Mouse (Mus musculus) limb, embryonic 10.5 days (tissue): ENCODE results near the gene Serpinb12. TPM values are rescaled to one million over a fixed set of nuclear protein-coding genes. Genes with fewer than 3 reads are reported as not detected.
"Not testable (repeated sequence)": the region's sequence is repeated elsewhere in the genome, so short reads cannot be mapped to it uniquely, and the experiment has no call there.

Source experiments
- DNase-seq: peaks from one replicate; pipeline ENCODE4 v3.0.0-alpha.2; 2017; ENCODE audit warnings: low spot score
- H3K27ac ChIP-seq: fragments of 300-500 bp; sonication (generic); 2 replicates; pipeline ENCODE4 v1.5.1; 2016; ENCODE audit warnings: mild to moderate bottlenecking
- H3K27me3 ChIP-seq: fragments of 300-500 bp; sonication (generic); 2 replicates; pipeline ENCODE4 v1.6.1; 2016; ENCODE audit warnings: low read depth, mild to moderate bottlenecking; ENCODE audit not compliant: poor library complexity, severe bottlenecking
- H3K36me3 ChIP-seq: fragments of 300-500 bp; sonication (generic); 2 replicates; pipeline ENCODE4 v1.6.1; 2016; ENCODE audit warnings: mild to moderate bottlenecking, moderate library complexity
- H3K4me1 ChIP-seq: fragments of 300-500 bp; sonication (generic); 2 replicates; pipeline ENCODE4 v1.6.1; 2016
- H3K4me3 ChIP-seq: fragments of 300-500 bp; sonication (generic); 2 replicates; pipeline ENCODE4 v1.5.1; 2016; ENCODE audit warnings: mild to moderate bottlenecking, moderate library complexity
- H3K9me3 ChIP-seq: fragments of 300-500 bp; sonication (generic); replicated peaks from 2 replicates; pipeline ENCODE4 v1.6.1; 2016; ENCODE audit warnings: mild to moderate bottlenecking
- WGBS: fragments of 180-500 bp; shearing (Covaris S2); methylation state at CpG from one replicate; pipeline ENCODE4 v1.1.7; 2016; 5-methylcytosine and 5-hydroxymethylcytosine counted together
- polyA plus RNA-seq: library from polyadenylated mRNA; unstranded; fragments of >200 nt; fragmentation: Nextera tagmentation; extraction: Ambion mirVana; gene quantifications from 2 replicates; pipeline ENCODE4 v1.2.1, GENCODE M21; 2016

Serpinb12 gene
- polyA plus RNA-seq = not detected in 2 replicates

DNA sequence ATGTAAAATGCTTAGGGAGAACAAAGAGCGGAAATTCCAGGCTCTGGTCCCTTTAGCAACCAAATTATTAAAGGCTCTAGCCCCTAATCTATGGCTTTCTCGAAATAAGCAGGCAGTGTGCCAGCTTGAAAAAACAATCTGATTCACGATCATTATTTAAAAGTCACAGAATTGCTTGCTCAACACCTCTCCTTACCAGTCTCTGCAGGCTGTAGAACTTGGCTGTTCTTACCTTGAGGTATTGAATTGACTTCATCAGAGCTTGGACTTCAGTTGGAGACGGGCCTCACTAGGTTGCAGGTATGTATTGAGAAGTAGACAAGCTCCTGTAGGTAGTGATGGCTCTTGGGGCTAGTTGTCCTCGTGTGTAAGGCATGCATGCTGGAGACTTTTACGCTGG, at the start of gene Serpinb12:
Gene Serpinb12 (plus strand): TSS at position 185 of the 400 bp plus-strand sequence.
- DNase-seq = no peak
- Histone ChIP-seq H3K4me3 (no peak within 1 kb of the TSS), H3K9me3 (no peaks in the 10 kb centered on the region), H3K36me3 (no peaks in the 10 kb centered on the region), H3K4me1 (no peaks in the 10 kb centered on the region), H3K27me3 (no peaks in the 10 kb centered on the region), H3K27ac (no peak within 1 kb of the TSS)
- 88% methylated on average over 6 of the region's 6 CpGs for WGBS

DNA sequence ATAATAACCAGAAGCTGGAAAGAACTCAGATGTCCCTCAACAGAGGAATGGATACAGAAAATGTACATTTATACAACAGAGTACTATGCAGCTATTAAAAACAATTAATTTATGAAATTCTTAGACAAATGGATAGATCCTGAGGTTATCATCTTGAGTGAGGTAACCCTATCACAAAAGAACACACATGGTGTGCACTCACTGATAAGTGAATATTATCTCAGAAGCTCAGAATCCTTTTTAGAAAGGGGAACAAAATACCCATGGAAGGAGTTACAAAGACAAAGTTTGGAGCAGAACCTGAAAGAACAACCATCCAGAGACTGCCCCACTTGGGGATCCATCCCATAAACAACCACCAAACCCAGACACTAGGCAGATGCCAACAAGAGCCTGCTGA, 39.1 kb upstream of the Serpinb12 start:
- H3K4me3 ChIP-seq, H3K9me3 ChIP-seq, H3K27me3 ChIP-seq, H3K4me1 ChIP-seq, DNase-seq, H3K36me3 ChIP-seq, H3K27ac ChIP-seq: not testable (repeated sequence)

DNA sequence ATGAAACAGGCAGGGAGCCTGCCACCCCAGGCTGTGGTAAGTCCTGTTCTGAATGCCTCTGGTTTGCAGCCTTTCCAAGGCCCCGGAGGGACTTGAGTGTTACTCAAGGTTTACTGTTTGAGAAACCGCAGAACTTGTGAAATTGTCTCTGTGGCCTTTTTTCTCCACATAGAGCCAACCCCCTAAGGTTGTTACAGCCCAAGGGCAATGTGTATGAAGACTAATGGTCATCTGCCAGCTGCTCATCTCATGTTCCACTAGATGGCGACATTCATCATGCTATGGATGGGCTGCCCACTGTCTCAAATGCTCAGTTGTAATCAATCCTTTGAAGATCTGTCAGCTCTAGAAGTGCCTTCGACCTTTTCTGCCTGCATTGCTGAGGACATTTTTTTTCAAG, 32.8 kb upstream of the Serpinb12 start:
- H3K27me3 ChIP-seq = no peaks in the 10 kb centered on the region
- no peaks in the 10 kb centered on the region for H3K4me1 ChIP-seq
- no peak overlapping the region for H3K27ac ChIP-seq
- H3K4me3 ChIP-seq = no peak overlapping the region
- no peaks in the 10 kb centered on the region for H3K9me3 ChIP-seq
- H3K36me3 ChIP-seq = no peaks in the 10 kb centered on the region
- 36% methylated on average over 4 of the region's 4 CpGs for WGBS
- DNase-seq = no peak

DNA sequence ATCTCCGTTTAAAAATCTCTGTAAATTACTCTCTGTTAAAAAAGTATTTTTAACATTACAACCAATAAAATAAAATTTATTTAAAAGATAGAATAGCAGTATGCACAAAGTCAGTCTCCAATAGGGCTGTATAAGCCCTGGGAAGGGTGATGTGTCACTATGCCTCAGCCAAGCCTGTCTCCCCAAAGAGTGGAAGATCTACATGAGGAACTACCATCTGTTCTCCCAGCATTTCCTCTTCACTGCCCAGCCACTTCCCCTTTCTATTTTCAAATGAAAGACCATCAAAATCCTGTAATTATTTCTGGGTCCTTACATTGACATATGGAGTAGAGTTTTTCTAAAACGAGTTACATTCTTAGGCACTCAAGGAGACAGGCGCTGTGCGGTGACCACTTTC, 2.3 kb upstream of the Serpinb12 start:
- WGBS = 88% methylated on average over 4 of the region's 4 CpGs
- Histone ChIP-seq H3K4me3 (no peak overlapping the region), H3K9me3 (no peaks in the 10 kb centered on the region), H3K27me3 (no peaks in the 10 kb centered on the region), H3K27ac (no peak overlapping the region), H3K4me1 (no peaks in the 10 kb centered on the region), H3K36me3 (no peaks in the 10 kb centered on the region)
- DNase-seq = no peak

DNA sequence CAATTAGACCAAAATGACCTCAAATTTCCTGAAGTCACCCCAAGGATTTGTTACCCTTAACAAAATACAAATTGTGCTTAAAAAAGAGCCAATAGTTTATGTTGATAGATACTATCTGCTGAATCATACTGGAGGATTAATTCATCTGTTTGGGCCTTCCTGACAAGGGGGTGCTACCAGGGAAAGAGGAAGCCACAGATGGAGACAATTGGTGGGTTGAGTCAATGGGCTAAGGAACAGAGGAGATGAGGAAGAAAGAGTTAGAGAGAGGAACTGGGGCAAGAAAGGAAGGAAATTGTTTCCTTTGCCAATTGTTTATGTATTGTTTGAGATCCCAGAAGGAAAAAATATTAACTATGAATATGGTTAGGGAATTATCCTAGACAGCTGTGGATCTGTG, 591 bp upstream of the Serpinb12 start:
- H3K36me3 ChIP-seq = no peaks in the 10 kb centered on the region
- no peak overlapping the region for H3K27ac ChIP-seq
- H3K4me1 ChIP-seq = no peaks in the 10 kb centered on the region
- H3K4me3 ChIP-seq = no peak overlapping the region
- DNase-seq = no peak
- H3K27me3 ChIP-seq = no peaks in the 10 kb centered on the region
- no peaks in the 10 kb centered on the region for H3K9me3 ChIP-seq

DNA sequence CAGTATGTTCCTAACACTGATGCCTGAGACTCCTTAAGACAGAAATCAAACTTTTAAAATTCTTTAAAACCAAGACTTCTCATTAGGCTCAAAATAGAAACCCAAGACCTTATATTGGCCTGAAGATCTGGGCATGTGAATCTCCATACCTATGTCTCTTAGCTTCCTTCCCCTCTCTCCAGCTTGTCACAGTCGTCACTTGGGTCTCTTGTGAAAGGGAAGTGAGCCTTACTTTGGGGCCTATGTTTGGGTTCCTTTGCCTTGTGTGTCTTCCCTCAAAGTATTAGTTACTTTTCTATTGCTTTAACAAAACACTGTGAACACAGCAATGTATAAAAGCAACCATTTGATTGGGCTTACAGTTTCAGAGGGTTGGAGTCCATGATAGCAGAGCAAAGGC, 13.0 kb downstream of the Serpinb12 start:
- Histone ChIP-seq H3K36me3 (no peaks in the 10 kb centered on the region), H3K4me3 (no peak overlapping the region), H3K27me3 (no peaks in the 10 kb centered on the region), H3K27ac (no peak overlapping the region), H3K9me3 (no peaks in the 10 kb centered on the region), H3K4me1 (no peaks in the 10 kb centered on the region)
- no peak for DNase-seq
- 92% methylated on average over 1 of the region's 1 CpGs for WGBS

DNA sequence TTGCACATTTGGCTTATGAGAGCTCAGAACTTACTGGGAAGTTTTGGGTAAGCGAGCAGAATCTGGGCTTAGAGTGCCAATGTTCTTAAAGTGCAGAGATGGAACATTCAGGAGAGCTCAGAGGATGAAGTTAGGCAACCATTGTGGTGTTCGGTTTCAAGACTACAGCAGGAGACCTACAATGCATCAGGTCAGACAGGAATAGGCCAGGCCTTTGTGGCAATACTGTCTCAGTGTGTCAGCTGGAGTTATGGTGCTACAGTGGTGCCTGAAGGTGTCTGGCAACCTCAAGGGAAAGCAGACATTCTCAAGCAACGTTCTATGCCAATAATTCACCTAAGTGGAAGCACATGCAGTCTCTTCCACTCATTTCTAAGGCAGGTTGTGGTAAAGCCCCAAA, 25.7 kb downstream of the Serpinb12 start:
- Histone ChIP-seq H3K9me3 (no peaks in the 10 kb centered on the region), H3K27me3 (no peaks in the 10 kb centered on the region), H3K4me1 (no peaks in the 10 kb centered on the region), H3K4me3 (no peak overlapping the region), H3K36me3 (no peaks in the 10 kb centered on the region), H3K27ac (no peak overlapping the region)
- 71% methylated on average over 3 of the region's 3 CpGs for WGBS
- DNase-seq = no peak

DNA sequence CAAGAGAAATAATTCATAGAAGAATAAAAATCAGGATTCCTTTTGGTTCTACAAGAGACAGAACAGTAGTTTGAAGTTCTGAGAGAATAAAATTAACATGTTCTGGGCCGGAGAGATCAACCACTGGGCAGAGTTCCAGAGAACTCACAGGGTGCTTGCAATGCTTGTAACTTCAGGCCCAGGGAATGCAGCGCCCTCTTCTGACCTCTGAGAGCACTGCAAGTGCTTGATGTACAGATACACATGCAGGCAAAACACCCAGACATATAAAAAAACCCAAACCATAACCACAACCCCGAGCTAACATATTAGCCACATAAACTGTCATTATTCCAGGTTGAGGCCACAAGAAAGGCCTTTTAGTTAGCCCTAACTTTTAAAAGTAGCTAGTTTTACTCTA, 26.8 kb downstream of the Serpinb12 start:
- no peak overlapping the region for H3K27ac ChIP-seq
- H3K27me3 ChIP-seq = no peaks in the 10 kb centered on the region
- no peak overlapping the region for H3K4me3 ChIP-seq
- no peaks in the 10 kb centered on the region for H3K36me3 ChIP-seq
- 49% methylated on average over 3 of the region's 3 CpGs for WGBS
- H3K4me1 ChIP-seq = no peaks in the 10 kb centered on the region
- no peaks in the 10 kb centered on the region for H3K9me3 ChIP-seq
- DNase-seq = no peak

DNA sequence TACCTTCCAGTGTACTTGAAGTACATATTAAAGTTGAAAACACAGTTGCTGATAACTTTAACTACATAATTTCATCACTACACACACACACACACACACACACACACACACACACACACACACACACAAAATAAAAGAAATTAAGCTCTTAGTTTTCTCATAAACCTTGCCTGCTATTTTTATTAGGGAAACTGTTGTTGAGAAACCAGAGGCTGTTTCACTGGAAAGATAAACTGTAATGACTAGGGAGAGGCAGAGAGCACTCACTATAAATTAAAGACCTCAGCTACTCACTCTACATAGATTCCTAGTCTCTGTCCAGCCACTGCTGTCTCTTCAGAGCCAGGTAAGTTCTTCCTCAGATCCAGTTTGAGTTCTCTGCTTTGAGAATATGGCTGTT, 46.4 kb downstream of the Serpinb12 start, which contains the start of gene Serpinb13:
Gene Serpinb13 (plus strand): TSS at position 301 of the 400 bp plus-strand sequence.
- Histone ChIP-seq H3K36me3 (no peaks in the 10 kb centered on the region), H3K4me1 (0 out of 2 replicates have a peak, but pooled peaks cover 7% of the 10 kb centered on the region), H3K4me3 (no peak within 1 kb of the TSS), H3K27ac (no peak within 1 kb of the TSS), H3K27me3 (no peaks in the 10 kb centered on the region), H3K9me3 (no peaks in the 10 kb centered on the region)
- DNase-seq = no peak

DNA sequence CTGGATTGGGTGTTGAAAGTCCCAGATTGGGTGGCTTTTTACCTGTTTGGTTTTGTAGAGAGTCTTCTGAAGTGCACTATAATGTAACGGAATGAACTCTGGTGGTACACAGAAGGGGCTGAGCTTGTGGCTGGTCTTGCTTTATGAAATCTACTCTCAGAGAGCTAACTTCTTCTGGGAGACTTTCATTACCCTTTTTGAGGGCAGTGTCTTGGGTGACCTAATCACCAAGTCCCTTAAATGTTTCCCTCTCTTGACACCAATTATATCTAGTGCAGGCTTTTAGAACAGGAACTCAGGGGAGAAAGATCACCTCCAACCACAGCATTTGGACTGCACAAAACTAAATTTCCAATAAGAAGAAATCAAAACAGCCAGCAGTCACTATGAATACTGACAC, 48.8 kb downstream of the Serpinb12 start:
- Histone ChIP-seq H3K9me3 (no peaks in the 10 kb centered on the region), H3K4me1 (0 out of 2 replicates have a peak, but pooled peaks cover 7% of the 10 kb centered on the region), H3K36me3 (no peaks in the 10 kb centered on the region), H3K27ac (no peak overlapping the region), H3K27me3 (no peaks in the 10 kb centered on the region), H3K4me3 (no peak overlapping the region)
- DNase-seq = no peak
- 85% methylated on average over 1 of the region's 1 CpGs for WGBS

DNA sequence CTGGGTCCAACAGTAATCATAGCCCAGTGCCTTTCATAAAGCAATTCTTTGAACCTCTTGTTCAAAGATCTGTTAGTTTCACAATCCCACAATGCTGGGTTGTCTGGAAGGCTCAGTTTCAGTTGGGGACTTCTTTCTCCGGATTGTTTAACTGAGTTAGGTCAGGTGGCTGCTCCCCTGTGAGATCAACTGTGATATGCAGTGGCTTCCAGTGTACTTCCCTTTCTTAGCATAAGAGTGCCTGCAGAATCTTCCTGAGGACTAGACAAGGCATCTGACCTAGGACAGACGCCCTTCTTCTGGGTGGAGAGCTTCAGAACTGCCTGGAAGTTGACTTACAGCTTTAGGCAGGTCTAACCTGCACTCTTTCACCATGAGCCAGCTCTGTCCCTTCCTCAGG, 49.6 kb downstream of the Serpinb12 start:
- 80% methylated on average over 2 of the region's 2 CpGs for WGBS
- Histone ChIP-seq H3K4me3 (no peak overlapping the region), H3K27me3 (no peaks in the 10 kb centered on the region), H3K36me3 (no peaks in the 10 kb centered on the region), H3K4me1 (0 out of 2 replicates have a peak, but pooled peaks cover 7% of the 10 kb centered on the region), H3K27ac (no peak overlapping the region), H3K9me3 (no peaks in the 10 kb centered on the region)
- no peak for DNase-seq

DNA sequence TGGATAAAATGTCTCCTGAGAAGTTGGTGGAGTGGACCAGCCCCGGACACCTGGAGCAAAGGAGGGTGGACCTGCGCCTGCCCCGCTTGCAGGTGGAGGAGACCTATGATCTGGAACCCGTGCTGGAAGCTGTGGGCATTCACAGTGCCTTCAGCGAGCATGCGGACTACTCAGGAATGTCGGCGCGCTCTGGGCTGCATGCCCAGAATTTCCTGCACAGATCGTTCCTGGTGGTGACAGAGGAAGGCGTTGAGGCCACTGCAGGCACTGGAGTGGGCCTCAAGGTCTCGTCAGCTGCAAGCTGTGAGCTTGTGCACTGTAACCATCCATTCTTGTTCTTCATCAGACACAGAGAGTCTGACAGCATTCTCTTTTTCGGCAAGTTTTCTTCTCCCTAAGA, 66.2 kb downstream of the Serpinb12 start:
- no peaks in the 10 kb centered on the region for H3K9me3 ChIP-seq
- no peak for DNase-seq
- 87% methylated on average over 13 of the region's 13 CpGs for WGBS
- no peak overlapping the region for H3K27ac ChIP-seq
- H3K36me3 ChIP-seq = no peaks in the 10 kb centered on the region
- no peaks in the 10 kb centered on the region for H3K4me1 ChIP-seq
- no peak overlapping the region for H3K4me3 ChIP-seq
- H3K27me3 ChIP-seq = no peaks in the 10 kb centered on the region

DNA sequence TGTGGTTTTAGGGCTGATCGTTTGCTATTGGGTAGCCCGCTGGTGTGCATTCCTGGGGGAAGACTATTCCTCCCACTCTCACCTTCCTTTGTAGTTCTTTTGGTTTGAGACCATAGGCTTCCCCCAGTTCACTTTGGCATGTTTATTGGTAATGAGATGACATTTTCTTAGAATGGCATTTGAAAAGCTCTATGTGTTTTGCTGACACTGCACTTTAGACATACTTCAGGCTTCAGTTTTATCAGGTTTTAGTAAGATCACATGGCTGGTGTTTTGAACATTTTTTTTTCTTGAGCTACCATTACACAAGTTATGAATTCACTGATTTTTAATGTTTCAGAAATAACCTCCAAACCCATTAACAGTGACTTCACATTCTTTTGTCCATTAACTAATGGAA, 67.5 kb downstream of the Serpinb12 start:
- 89% methylated on average over 2 of the region's 2 CpGs for WGBS
- DNase-seq = no peak
- Histone ChIP-seq H3K27ac (no peak overlapping the region), H3K4me1 (no peaks in the 10 kb centered on the region), H3K36me3 (no peaks in the 10 kb centered on the region), H3K27me3 (no peaks in the 10 kb centered on the region), H3K4me3 (no peak overlapping the region), H3K9me3 (no peaks in the 10 kb centered on the region)

DNA sequence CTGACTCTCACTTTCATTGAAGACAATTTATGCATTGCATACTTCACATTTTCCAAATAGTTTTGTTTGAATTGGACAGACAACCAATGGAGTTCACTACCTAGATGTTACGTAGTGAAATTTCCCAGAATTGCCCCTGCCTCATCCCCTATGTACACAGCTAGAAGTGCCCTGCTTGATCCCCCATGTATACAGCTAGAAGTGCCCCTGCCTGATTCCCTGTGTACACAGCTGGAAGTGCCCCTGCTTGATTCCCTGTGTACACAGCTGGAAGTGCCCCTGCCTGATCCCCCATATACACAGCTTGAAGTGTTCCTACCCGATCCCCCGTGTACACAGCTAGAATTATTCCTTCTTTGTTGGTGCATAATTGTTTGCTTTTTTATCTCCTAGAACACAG, 72.1 kb downstream of the Serpinb12 start:
- Histone ChIP-seq H3K36me3 (no peaks in the 10 kb centered on the region), H3K9me3 (no peaks in the 10 kb centered on the region), H3K4me1 (no peaks in the 10 kb centered on the region), H3K27me3 (no peaks in the 10 kb centered on the region), H3K27ac (no peak overlapping the region), H3K4me3 (no peak overlapping the region)
- DNase-seq = no peak
- WGBS = 87% methylated on average over 3 of the region's 3 CpGs
